Mouse (Mus musculus): ENCODE results near the gene Zan. TPM values are rescaled to one million over a fixed set of nuclear protein-coding genes. Genes with fewer than 3 reads are reported as not detected.

Zan gene
- polyA plus RNA-seq, 1 experiment, result not detected

DNA sequence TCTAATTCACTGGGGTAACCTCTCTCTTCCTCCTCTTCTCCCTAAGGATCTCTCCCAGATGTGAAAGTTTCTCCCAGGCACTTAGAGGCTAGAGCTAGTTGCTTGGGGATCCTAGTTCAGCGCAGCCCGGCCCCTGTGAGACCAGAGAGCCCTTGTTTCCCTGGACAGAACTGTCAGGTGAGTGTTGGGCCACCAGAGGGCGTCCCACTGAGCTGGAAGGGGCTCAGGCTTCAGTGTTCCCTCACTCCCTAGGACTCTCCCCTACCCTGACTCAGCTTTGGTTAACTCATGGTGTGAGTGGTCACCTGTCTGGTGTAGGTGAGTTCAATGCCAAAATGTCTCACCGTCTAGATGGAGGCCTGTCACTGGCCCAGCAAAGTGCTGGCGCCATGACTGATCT lies 41.6 kb upstream of the Zan start, which contains the start of gene Gigyf1:
Gigyf1 (plus strand) TSS at position 113 of the 400 bp plus-strand sequence.
- H3K9me3 ChIP-seq, result no peaks in the 10 kb centered on the region
- H3K4me1 ChIP-seq, result peaks cover 43% of the 10 kb centered on the region
- H3K36me3 ChIP-seq (replicated peaks; ENCODE audit: low read length), result peaks cover 76% of the 10 kb centered on the region
- no peak for TF ChIP-seq FLI1 (IDR thresholded peaks at IDR 0.05; ENCODE audit: low read length)
- no peak for TF ChIP-seq GATA1 (IDR thresholded peaks at IDR 0.05; ENCODE audit: borderline replicate concordance, low read length)
- no peak within 1 kb of the TSS for H3K4me3 ChIP-seq (replicated peaks)
- no peaks in the 10 kb centered on the region for H3K27me3 ChIP-seq (replicated peaks)

DNA sequence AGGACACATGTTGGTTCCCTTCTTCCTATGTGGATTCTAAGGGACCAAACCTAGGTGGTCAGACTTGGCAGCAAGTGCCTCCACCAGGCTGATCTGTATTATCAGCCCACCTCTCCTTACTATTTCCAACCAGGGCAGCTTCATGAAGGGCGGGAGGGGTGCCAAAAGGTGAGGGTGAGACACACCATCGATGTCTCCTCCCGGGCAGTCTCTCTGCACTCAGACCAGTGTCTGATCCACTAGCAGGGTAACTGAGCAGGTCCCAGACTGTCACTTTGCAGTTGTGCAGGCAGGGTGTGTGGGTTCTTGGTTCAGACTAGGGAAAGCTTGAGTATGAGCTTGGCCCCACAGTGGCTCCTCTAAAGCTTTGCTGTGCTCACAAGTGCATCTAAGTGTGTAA lies 37.9 kb upstream of the Zan start:
- peaks cover 70% of the 10 kb centered on the region for H3K4me1 ChIP-seq

DNA sequence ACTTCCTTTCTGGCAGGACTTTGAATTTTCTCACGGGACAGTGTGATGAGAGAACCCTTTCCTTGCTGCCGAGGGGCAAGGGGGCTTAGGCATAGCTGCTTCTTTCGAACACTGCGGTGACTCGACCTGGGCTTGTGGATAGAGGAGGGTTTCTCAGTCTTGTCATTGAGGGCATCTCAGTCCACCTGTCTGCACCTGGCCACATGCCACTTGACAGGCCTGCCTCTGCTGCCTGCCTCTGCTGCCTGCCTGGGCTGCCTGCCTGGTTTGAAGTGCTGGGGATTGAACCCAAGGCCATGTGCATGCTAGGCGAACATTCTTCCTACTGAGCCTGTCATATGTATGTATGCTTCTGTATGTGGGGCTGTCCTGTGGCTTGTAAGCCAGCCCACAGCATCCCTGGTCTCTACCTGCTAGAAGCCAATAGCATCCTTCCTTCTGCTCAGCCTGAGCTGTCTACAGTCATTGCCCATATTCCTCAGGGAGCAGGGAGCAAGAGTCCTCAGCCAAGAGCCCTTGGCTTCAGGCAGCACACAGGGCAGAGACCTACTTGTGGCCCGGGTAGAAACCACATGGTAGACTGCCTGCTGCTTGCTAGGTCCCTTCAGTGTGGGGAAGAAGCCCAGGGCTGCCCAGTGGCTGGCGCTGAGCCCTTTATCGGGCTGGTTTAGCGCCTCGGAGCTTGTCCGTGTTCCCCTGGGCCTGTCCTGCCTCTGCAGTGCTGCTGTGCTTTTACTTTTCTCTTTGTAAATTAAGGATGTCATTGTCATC lies 37.3 kb upstream of the Zan start:
- peaks cover 77% of the 10 kb centered on the region for H3K4me1 ChIP-seq
- no peaks in the 10 kb centered on the region for H3K9me3 ChIP-seq
- no peaks in the 10 kb centered on the region for H3K27me3 ChIP-seq (replicated peaks)
- TF ChIP-seq GATA1 (IDR thresholded peaks at IDR 0.05; ENCODE audit: borderline replicate concordance, low read length) (no peak), FLI1 (IDR thresholded peaks at IDR 0.05; ENCODE audit: low read length) (no peak)
- peak overlapping the region; percentile 5 for H3K4me3 ChIP-seq (replicated peaks)
- H3K36me3 ChIP-seq (replicated peaks; ENCODE audit: low read length), result peaks cover 33% of the 10 kb centered on the region

More for the DNA sequence above, 37.9 kb upstream of the Zan start:
- TF ChIP-seq FLI1 (IDR thresholded peaks at IDR 0.05; ENCODE audit: low read length) (no peak), GATA1 (IDR thresholded peaks at IDR 0.05; ENCODE audit: borderline replicate concordance, low read length) (no peak)
- no peak overlapping the region for H3K4me3 ChIP-seq (replicated peaks)
- H3K9me3 ChIP-seq, result no peaks in the 10 kb centered on the region
- peaks cover 40% of the 10 kb centered on the region for H3K36me3 ChIP-seq (replicated peaks; ENCODE audit: low read length)
- H3K27me3 ChIP-seq (replicated peaks), result no peaks in the 10 kb centered on the region

DNA sequence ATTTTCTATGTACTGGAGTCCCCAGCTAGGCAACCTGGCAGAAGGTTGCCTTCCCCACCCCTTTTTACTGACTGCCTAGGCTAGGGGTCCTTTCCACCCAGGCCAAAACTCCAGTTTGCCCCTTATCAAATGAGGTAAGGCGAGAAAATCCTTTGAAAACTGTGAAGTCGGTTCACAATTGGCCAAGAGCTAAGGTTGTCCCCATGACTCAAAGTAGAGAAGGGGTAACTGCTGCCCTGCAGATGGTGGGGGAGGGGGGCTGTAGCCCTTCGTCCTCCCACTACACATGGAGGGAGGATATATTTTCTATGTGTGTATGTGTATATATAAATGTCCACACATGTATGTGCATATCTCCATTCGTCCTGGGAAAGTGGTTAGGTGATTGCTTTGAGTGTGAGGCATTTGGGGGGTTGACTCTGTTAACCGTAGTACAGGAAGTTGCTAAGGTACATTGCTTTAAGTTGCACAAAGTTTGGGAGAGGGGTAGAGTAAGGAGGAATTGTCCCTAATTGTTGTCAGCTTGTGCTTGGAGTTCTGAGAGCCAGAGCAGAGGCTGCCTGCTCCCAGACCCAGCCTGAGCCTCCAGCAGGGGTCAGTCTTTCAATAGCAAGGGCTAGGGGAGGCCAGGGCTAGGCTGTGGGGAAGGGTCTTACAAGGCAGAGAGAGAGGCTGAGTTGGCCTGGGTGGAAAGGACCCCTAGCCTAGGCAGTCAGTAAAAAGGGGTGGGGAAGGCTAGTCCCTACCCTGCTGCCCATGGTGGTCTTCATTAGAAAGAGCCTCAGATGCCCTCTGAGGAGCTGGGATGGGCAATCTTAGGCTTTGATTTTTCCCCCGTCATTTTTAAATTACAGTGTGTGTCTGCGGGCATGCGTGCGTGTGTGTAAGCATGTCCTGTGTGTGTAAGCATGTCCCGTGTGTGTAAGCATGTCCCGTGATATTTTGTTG lies 36.3 kb upstream of the Zan start:
- Histone ChIP-seq H3K36me3 (replicated peaks; ENCODE audit: low read length) (peaks cover 23% of the 10 kb centered on the region), H3K4me3 (replicated peaks) (no peak overlapping the region), H3K27me3 (replicated peaks) (no peaks in the 10 kb centered on the region), H3K4me1 (peaks cover 74% of the 10 kb centered on the region), H3K9me3 (no peaks in the 10 kb centered on the region)
- no peak for TF ChIP-seq FLI1 (IDR thresholded peaks at IDR 0.05; ENCODE audit: low read length)
- no peak for TF ChIP-seq GATA1 (IDR thresholded peaks at IDR 0.05; ENCODE audit: borderline replicate concordance, low read length)

- Histone ChIP-seq H3K27me3 (replicated peaks) (no peaks in the 10 kb centered on the region), H3K36me3 (replicated peaks; ENCODE audit: low read length) (peaks cover 11% of the 10 kb centered on the region), H3K4me3 (replicated peaks) (peak overlapping the region; percentile 95), H3K4me1 (peaks cover 62% of the 10 kb centered on the region), H3K9me3 (no peaks in the 10 kb centered on the region)
- TF ChIP-seq GATA1 (IDR thresholded peaks at IDR 0.05; ENCODE audit: borderline replicate concordance, low read length), result no peak
- TF ChIP-seq FLI1 (IDR thresholded peaks at IDR 0.05; ENCODE audit: low read length), result no peak
Measured at GRCm38 (mm10) chr5:137511706-137512105, 34.8 kb upstream of the Zan start.

DNA sequence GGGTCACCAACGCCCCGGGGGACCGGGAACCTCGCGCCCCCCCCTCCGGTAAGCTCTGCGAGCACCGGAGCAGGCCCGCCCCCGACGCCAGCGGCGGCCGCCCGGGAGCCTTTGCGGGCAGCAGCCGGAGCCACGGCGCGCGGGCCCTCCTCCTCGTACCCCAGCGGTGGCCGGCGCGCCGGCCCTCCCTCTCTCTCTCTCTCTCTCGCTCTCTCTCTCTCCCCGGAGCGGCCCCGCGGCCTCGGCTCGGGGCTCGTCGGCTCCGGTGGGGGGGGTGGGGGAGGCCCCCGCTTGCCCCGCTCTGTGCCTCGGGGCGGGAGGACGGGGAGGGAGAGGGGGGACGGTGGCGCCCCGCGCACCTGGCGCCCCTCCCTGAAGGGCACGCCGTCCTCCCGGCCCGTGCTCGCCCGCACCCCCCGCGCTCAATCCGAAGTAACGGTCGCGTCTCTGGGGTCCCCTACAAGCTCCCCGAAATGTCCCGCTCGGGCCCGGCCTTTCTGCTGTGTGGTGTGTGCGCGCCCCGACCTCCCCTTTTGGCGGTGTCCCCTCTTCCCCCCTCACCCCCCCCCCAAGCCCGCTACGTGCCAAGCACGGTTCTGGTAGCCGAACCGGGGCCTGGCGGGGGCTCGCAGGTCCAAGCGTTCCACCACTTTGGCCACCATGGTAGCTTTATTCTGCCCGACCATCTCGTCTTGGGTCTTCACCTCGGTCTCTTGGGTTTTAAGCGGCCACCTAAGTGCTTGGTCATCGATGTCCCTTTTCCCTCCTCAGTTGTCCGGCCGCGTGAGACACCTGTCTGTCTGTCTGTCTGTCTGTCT lies 33.9 kb upstream of the Zan start:
- Histone ChIP-seq H3K4me3 (replicated peaks) (peak overlapping the region; percentile 95), H3K9me3 (peaks cover under 1% of the 10 kb centered on the region; the same call in 1 of the 2 replicates), H3K36me3 (replicated peaks; ENCODE audit: low read length) (peaks cover 11% of the 10 kb centered on the region), H3K27me3 (replicated peaks) (no peaks in the 10 kb centered on the region), H3K4me1 (peaks cover 55% of the 10 kb centered on the region)
- TF ChIP-seq GATA1 (IDR thresholded peaks at IDR 0.05; ENCODE audit: borderline replicate concordance, low read length) (no peak), FLI1 (IDR thresholded peaks at IDR 0.05; ENCODE audit: low read length) (no peak)

DNA sequence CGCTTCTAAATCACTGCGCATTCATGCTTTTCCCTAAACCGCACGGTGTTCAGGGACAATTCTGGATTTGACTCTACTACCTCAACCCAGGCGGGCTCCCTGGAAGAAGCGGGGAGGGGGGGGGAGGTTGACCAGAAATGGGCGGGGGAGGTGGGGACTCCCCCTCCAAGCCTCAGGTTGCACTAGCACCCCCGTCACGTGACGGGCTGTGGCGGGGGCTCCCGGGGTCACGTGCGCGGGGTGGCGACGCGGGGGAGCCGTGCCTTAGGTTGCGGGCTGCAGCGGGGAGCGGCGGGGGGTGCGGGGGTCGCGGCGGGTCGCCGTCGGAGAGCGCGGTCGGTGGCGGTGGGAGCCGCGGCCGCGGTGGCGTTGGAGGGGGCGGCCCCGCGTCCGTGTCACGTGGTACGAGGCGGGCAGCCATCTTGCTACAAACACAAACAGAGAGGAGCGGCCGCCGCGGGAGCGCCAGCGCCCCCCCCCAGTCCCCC lies 33.2 kb upstream of the Zan start:
- Histone ChIP-seq H3K36me3 (replicated peaks; ENCODE audit: low read length) (peaks cover 11% of the 10 kb centered on the region), H3K27me3 (replicated peaks) (no peaks in the 10 kb centered on the region), H3K4me1 (peaks cover 51% of the 10 kb centered on the region), H3K4me3 (replicated peaks) (peak overlapping the region; percentile 95), H3K9me3 (peaks cover 2% of the 10 kb centered on the region; the same call in 1 of the 2 replicates)
- TF ChIP-seq FLI1 (IDR thresholded peaks at IDR 0.05; ENCODE audit: low read length), result no peak
- no peak for TF ChIP-seq GATA1 (IDR thresholded peaks at IDR 0.05; ENCODE audit: borderline replicate concordance, low read length)

- Histone ChIP-seq H3K9me3 (peaks cover 2% of the 10 kb centered on the region; the same call in 1 of the 2 replicates), H3K4me3 (replicated peaks) (peak overlapping the region; percentile 7), H3K27me3 (replicated peaks) (no peaks in the 10 kb centered on the region), H3K4me1 (peaks cover 36% of the 10 kb centered on the region), H3K36me3 (replicated peaks; ENCODE audit: low read length) (peaks cover 10% of the 10 kb centered on the region)
- TF ChIP-seq FLI1 (IDR thresholded peaks at IDR 0.05; ENCODE audit: low read length) (no peak), GATA1 (IDR thresholded peaks at IDR 0.05; ENCODE audit: borderline replicate concordance, low read length) (no peak)
Measured at GRCm38 (mm10) chr5:137504041-137504440, 27.2 kb upstream of the Zan start.

DNA sequence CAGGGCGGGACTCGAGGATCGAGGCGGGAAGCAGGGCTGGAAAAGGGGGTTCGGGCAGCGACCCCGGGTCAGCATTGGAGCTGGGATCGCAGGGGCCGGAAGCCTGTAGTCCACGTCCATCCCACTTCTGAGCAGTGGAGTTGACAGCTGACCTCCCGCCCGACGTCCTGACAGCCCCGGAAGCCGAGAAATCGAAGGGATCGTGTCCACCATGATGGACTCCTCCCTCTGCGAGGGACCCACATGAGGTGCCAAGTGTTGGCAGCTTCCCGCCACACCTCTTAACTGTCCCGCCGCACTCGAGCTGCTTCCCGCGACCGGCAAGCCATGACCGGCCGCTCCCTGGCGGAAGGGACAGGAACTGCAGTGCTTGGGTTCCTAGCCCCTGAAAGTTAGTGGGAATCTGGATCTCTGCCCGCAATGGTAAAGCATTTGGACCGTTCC lies 25.8 kb upstream of the Zan start:
- Histone ChIP-seq H3K9me3 (peaks cover 2% of the 10 kb centered on the region; the same call in 1 of the 2 replicates), H3K4me3 (replicated peaks) (peak overlapping the region; percentile 99), H3K36me3 (replicated peaks; ENCODE audit: low read length) (peaks cover 10% of the 10 kb centered on the region), H3K27me3 (replicated peaks) (no peaks in the 10 kb centered on the region), H3K4me1 (peaks cover 36% of the 10 kb centered on the region)
- TF ChIP-seq FLI1 (IDR thresholded peaks at IDR 0.05; ENCODE audit: low read length), result no peak
- no peak for TF ChIP-seq GATA1 (IDR thresholded peaks at IDR 0.05; ENCODE audit: borderline replicate concordance, low read length)

All from megakaryocyte, embryonic 14.5 days (primary cell).